Mouse (Mus musculus) lung, postnatal 14 days (tissue): ENCODE results near the gene Slc8a1.
A peak's percentile ranks its signal among the peaks of the same experiment; 100 is the strongest.

Experiments used
- DNase-seq: peaks from one replicate; pipeline ENCODE4 v3.0.0; 2021

The Slc8a1 gene

DNA sequence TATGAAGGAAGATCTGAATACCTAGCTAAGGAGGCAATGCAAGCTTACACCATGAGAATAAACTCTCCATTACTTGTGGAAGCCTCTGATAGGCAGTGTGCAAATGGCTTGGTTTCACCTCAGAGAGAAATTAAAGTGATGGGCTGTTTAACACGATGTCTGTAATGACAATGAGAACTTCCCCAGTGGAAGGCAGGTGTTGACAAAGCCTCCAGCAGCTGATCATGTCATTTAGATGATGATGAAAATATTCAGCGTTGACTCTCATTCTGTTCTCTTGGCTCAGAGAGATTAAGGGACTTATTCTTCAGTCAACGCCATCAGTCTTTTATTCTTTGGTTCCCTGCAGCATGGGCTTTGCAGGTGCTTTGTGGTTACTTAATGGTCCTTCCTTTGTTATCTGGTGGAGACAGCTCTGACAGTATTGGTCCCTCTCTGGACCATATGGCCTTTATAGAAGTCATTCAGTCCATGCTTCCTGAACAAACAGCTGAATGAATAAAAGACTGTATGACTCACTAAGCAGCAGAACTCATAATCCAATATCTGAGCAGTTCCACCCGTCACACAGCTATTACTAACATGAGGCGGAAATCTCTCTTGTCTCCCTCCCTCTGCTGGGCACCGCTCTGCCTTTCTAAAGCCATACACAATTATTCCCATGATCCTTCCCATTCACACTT lies 184.0 kb downstream of the Slc8a1 start:
- no peak for DNase-seq

DNA sequence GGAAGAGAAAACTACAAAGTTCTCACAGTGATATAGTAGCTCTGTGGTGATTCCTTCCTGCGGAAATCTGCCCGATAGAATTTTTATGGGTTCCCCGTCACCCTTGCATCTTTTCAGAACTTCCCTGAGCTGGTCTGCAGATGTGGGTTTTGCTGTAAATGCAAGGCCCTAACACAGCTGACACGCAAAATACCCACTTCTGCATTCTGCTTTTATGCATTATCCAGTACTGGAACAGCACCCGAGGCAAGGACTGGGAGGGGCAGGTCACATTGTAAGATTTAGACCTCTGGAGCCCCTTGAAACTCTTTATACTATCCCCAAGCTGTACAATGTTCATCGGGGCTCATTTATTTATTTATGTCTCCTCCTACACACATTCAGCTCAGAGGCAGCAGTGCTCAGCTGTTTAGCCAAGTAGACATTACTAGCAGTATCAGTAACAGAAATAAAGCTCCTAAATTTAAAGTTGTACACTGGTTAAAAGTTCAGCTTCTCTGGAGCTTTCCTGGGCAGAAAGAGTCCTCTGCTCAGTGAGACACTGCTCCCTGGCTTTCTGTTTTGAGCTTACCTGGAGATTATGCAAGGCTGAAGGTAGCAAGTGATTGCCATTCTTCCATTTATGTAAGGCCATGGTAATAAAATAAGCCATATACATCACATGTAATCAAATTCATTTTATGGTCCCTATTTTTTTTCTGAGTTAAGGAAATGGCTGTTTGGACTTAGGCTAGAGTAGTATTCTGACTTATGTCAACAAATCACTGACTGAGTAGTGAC lies 186.1 kb downstream of the Slc8a1 start:
- DNase-seq = no peak

DNA sequence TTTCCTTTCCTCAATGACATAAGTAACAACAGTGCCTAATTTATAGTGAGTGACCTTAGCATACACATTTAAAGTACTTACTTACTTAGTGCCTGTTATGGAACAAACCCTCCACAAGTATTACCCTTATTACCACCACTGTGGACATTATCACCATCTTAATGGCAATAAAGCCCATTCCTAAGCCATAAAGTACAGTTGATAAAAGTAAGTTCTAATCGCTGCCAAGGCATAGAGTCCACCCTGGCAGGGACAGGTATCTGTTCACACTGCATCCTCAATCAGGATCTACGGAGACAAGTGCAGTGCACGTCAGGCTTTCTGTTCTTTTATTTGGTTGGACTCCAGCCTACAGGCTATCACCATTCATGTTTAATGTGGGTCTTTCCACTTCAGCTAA lies 187.3 kb downstream of the Slc8a1 start:
- DNase-seq = no peak

DNA sequence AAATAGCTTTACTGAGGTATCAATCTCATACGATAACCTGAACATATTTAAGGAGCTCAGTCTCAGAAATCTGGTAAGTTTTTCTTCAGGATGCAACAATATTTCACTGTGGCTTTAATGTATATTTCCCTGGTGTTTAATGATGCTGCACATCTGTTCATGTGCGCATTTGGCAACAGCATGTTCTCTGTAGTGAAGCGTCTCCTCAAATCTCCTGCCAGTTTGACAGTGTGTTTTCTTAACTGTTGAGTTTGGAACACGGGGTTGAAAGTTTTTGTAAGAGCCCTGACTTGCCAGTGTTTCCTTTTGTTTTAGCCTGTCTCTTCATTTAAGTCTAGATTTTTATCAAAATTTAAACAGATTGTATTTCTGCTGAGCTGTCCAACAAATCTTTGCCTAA lies 190.2 kb downstream of the Slc8a1 start:
- DNase-seq = no peak

DNA sequence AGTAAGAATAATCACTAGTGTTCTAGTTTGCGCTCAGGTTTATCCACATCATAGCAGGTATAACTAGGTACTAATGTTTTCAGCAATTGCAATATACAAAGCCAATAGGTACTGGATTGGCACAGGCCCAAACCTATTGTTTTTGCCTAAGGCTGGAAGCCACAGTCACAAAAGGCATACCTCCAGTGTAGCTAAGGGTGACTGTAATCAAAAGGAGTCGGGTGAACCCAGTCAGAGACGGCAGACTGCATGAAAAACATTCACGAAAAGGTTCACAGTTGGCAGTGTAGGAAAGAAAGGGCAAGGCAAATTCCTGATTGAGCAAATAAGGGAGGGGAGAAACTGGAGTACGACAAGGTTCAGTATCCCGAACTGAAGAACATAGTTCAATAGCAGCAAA lies 191.7 kb downstream of the Slc8a1 start:
- DNase-seq = no peak

GRCm38 (mm10) chr17:81546012-81546411 lies 192.2 kb downstream of the Slc8a1 start:
- DNase-seq = no peak

GRCm38 (mm10) chr17:81544926-81545325 lies 193.3 kb downstream of the Slc8a1 start:
- no peak for DNase-seq

DNA sequence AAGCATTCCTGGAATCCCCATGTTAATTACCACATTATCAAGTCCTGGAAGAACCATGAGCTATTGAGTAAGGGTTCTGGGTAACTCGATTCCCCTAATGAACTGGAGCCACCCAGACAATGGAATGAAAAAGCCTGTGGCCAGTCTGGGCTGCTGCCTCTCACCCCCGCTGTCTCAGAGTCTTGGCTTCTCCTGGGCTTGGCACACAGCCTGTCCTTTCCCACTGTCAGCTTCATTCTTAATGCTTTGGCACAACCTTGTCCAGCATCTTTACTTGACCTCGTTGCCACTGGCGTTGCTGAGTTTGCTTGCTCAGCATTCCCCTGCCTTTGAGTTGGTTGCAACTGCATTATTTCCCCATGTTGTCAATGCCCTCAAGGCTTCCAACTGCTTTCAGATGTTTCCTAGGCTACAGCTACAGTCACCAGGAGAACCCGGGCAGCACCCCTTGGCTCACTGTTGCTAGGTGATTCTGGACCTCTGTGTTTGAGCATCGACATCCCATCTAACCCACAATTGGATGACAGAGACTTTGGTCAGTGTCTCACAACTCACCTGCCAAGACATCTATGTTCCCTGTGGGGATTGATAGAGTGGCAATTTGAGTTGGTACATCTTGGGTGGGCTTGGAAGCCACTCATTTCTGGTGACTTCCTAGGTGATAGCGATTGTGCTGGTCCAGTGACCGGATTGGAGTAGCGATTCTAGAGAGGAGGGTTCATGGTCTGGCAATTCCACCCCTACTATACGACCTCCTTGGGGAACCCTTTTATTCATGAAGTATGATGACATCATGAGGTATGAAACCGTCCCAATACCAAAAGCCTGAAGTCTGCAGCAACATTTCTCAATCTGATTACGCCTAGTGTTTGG lies 195.6 kb downstream of the Slc8a1 start:
- peak; percentile 36 for DNase-seq

- no peak for DNase-seq
Measured at GRCm38 (mm10) chr17:81538163-81539160, 199.7 kb downstream of the Slc8a1 start.

DNA sequence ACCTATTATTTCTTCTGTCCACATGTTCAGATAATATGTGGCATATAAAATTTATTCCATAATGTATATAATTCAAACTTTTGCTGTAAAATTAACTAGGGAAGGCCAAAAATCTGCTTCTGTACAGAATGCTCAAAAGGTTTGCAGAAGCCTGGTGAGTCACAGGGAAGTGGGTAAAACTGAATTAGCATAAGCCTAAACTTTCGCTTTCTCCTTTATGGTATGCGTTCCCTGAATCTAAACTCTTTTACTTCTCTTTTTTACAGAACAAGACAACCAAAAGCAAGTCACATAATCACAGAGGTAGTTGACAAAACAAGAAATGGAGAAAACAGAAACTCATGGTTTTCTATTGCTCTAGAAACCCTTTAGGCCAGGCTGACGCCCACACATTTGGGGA lies 202.1 kb downstream of the Slc8a1 start:
- DNase-seq = no peak

- no peak for DNase-seq
Measured at GRCm38 (mm10) chr17:81529849-81530248, 208.3 kb downstream of the Slc8a1 start.

- no peak for DNase-seq
Measured at GRCm38 (mm10) chr17:81528940-81529339, 209.2 kb downstream of the Slc8a1 start.

- DNase-seq = no peak
Measured at GRCm38 (mm10) chr17:81526463-81526862, 211.7 kb downstream of the Slc8a1 start.

DNA sequence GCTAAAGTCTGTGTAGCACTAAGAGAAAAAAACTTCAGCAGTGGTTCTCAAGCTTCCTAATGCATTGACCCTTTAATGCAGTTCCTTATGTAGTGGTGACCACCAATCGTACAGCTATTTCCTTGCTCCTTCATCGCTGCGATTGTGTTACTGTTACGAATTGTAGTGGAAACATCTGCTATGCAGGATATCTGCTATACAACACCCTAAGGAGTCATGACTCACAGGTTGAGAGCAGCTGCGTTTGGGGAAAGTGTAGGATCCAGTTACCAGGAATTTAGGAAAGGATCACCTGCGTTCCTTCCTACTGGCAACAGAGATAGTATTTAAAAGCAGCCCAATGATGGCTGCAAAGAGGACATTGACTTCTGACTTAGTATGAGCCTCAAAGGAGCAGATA lies 213.4 kb downstream of the Slc8a1 start:
- no peak for DNase-seq

DNA sequence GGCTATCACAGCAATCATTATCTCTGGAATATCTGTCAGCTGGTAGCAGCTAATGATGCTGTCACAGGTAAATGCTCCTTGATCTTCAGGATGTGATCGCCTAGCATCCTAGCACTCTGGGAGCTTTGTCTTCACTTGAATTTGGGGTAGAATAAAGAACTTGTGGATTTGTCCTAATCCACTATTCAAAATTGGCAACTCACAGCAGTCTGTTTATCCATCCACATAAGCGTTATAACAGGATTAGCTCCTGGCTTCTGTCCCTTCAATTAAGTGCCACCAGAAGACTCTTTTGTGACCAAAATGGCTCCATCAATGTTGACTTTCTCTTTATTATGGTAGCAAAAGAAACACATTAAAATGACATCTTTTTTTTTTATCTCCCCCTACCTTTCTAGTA lies 214.2 kb downstream of the Slc8a1 start:
- DNase-seq = no peak

DNA sequence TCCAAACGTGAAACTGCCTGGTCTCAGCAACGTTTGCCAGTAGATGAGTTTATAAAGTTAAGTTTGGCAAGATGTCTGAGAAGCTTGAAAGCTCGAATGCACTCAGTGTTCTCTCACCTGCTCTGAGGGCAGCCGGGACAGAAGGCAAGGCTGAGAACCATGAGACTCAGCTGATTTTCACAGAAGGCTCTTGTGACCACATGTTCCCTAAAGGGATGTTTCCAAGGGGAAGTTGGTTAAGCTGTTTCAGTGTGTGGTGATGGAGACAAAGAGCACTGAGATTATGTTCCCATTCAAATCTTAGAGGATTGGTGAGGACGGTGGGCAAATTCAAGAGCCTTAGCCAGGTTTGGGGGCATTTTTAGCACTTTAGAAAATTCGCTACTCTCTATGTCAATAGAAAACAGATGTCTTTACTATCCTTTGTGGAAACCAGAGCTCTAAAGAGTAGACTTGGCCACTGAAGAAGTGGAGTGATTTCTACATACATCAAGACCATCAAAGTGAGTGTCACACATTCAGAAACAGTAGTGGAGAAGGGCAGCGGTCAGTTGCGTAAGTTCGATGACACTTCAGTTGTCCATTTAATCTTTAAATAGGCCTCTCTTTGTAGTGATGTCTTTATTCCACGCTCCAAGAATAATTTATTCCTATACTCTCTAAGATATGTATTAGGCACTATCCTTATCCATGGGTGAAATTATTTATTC lies 219.7 kb downstream of the Slc8a1 start:
- DNase-seq = no peak

- DNase-seq = no peak
Measured at GRCm38 (mm10) chr17:81516155-81516554, 222.0 kb downstream of the Slc8a1 start.

- no peak for DNase-seq
Measured at GRCm38 (mm10) chr17:81514022-81514421, 224.2 kb downstream of the Slc8a1 start.

DNA sequence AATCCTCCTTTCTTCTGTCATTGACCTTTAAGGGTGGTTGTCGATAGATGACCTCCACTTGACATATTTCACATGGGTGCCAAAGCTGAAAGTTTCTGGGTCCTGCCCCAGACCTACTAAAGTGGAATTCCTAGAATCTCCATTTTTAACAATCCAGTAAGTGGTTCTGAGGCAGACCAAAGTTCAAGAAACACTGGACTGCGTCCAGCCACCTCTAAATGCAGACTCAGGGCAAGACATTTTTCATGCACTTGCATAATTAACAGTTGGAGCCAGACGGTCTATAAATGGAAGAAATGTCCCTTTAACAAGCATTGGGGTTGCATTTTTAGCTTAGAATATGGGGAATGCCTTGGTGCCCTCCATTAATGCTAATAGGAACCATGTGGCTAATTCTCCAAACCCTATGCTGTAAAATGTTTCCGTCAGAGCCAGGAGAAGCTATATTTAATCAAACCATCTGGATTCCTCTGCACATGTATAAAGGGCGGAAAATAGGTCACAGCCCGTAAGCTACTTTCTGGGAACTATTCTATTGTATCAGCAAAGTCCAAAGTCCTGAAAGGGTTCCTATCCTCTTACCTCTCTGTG lies 224.7 kb downstream of the Slc8a1 start:
- DNase-seq = no peak

DNA sequence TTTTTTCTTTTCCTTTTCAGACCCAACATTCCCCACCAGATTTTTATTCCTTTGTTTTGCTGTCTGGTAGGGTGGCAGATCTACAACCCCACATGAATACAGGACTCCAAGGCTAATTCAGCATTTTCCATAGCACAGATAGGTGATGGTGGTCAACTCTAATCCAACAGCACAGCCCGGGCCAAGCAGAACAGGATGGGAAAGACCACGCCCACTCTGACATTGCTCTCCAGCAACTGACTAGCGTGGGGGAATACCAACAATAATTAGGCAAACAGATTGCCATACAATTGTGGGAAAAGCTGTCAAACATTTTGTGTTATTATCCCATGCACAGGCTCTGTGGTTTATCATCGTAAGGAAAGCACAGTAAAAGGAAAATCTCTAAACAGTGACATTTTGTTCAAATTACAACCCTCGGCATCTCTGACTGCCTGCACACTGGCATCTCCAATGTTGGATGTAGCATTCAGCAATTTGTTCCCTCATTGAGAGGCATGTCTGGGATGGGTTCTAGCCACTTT lies 233.0 kb downstream of the Slc8a1 start:
- no peak for DNase-seq

GRCm38 (mm10) chr17:81504040-81504439 lies 234.1 kb downstream of the Slc8a1 start:
- DNase-seq = no peak
